Mouse (Mus musculus): ENCODE measurements around the gene Slamf8. TPM values are rescaled to one million over a fixed set of nuclear protein-coding genes. Genes with fewer than 3 reads are reported as not detected.

Gene Slamf8
- polyA plus RNA-seq, 1 experiment = not detected

DNA sequence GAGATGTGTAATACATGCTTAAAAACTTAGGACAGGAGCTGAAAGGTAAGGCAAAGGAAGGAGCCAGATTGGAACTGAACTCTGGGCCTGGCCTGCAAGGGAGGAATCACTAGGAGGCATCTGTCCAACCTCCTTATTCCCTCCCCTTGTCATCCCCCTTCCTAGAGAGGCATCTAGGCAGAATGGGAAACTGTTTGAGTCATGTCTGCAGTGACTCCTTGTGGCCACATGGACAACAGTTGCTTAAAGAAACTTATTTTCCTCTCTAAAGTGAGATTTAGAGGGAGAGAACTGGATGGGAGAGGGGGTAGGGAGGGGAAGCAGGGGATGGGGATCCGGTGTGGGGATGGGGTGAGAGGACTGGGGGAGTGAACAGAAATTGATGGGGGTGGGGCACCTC is 22.4 kb upstream of the Slamf8 start:
- 60% methylated on average over 1 of the region's 1 CpGs for WGBS
- Histone ChIP-seq H3K4me1 (ENCODE audit: control insufficient read depth, insufficient read depth, low read length) (peaks cover 8% of the 10 kb centered on the region; the same call in 1 of the 2 replicates), H3K4me3 (ENCODE audit: insufficient read depth, low read depth, low read length) (no peak overlapping the region), H3K27ac (ENCODE audit: insufficient read depth, low read depth, low read length) (no peak overlapping the region)
- TF ChIP-seq CTCF (IDR thresholded peaks at IDR 0.05; ENCODE audit: insufficient read depth, low read depth, low read length) (no peak), POLR2A (IDR thresholded peaks at IDR 0.05; ENCODE audit: insufficient read depth, low read depth, low read length) (no peak)

DNA sequence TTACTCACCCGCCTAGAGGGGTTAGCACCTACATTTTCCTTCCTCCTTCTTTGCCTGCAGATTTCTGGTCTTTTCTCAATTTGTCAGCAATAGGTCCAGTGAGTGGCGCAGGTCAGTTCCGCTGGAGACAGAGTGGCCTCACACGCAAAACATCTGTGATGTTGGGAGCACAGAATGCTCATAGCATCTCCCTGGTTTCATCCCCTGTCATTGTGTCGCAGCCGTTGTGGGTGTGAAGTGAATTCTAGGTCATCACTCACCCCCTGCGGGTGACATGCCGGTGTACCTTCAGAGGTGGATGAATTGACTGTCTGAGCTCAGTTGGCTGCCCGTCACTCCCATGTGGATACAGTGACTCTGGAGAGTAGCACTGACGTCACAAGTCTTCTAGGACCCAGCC is 20.9 kb upstream of the Slamf8 start:
- WGBS = 92% methylated on average over 10 of the region's 10 CpGs
- Histone ChIP-seq H3K4me1 (ENCODE audit: control insufficient read depth, insufficient read depth, low read length) (no peaks in the 10 kb centered on the region), H3K4me3 (ENCODE audit: insufficient read depth, low read depth, low read length) (no peak overlapping the region), H3K27ac (ENCODE audit: insufficient read depth, low read depth, low read length) (no peak overlapping the region)
- TF ChIP-seq POLR2A (IDR thresholded peaks at IDR 0.05; ENCODE audit: insufficient read depth, low read depth, low read length) (no peak), CTCF (IDR thresholded peaks at IDR 0.05; ENCODE audit: insufficient read depth, low read depth, low read length) (no peak)

DNA sequence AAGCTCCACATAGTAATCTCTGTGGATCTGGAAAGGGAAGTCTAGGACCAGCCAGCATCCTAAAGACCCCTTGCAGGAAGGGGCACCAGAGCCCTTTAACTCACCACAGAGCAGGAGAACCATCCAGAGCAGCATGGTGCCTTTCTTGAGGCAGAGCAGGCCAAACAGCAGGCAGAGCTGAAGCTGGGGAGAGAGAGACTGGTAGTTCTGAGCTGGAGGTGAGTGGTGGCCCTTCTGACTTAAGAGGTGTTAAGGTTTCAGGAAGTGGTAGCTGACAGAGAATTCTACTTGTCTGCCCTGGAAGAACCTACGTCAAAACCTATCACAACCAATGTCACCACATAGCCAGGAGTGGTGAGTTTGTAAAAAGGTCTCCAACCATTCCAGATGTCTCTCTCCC is 12.0 kb upstream of the Slamf8 start, which contains the start of gene Fcrl6:
Fcrl6 (minus strand) TSS at position 226 of the 400 bp plus-strand sequence.
- 89% methylated on average over 1 of the region's 1 CpGs for WGBS

DNA sequence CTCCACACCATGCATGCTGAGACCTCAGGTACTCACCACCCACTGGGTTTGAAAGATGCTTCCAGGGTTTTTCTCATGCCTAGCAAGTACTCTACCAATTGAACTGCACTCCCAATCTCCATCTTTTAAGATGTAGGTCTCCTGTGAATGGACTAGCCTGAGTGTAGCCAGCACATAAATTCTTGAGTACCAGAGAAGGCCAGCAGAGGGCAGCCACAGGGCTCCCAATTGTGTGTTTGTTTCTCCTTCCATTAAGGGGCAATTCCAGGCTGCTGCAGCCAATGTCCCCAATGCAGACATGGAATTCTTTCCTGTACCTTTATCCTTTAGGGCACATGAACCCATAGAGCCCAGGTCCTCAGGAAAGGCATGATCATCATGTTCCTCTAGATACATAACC is 4.1 kb upstream of the Slamf8 start:
- Histone ChIP-seq H3K4me1 (ENCODE audit: control insufficient read depth, insufficient read depth, low read length) (no peaks in the 10 kb centered on the region), H3K27ac (ENCODE audit: insufficient read depth, low read depth, low read length) (no peak overlapping the region), H3K4me3 (ENCODE audit: insufficient read depth, low read depth, low read length) (no peak overlapping the region)
- no peak for TF ChIP-seq CTCF (IDR thresholded peaks at IDR 0.05; ENCODE audit: insufficient read depth, low read depth, low read length)
- TF ChIP-seq POLR2A (IDR thresholded peaks at IDR 0.05; ENCODE audit: insufficient read depth, low read depth, low read length) = no peak

More for the DNA sequence above, 12.0 kb upstream of the Slamf8 start, which contains the start of gene Fcrl6:
- TF ChIP-seq CTCF (IDR thresholded peaks at IDR 0.05; ENCODE audit: insufficient read depth, low read depth, low read length) = no peak
- no peak for TF ChIP-seq POLR2A (IDR thresholded peaks at IDR 0.05; ENCODE audit: insufficient read depth, low read depth, low read length)
- no peaks in the 10 kb centered on the region for H3K4me1 ChIP-seq (ENCODE audit: control insufficient read depth, insufficient read depth, low read length)
- no peak within 1 kb of the TSS for H3K4me3 ChIP-seq (ENCODE audit: insufficient read depth, low read depth, low read length)
- no peak within 1 kb of the TSS for H3K27ac ChIP-seq (ENCODE audit: insufficient read depth, low read depth, low read length)

DNA sequence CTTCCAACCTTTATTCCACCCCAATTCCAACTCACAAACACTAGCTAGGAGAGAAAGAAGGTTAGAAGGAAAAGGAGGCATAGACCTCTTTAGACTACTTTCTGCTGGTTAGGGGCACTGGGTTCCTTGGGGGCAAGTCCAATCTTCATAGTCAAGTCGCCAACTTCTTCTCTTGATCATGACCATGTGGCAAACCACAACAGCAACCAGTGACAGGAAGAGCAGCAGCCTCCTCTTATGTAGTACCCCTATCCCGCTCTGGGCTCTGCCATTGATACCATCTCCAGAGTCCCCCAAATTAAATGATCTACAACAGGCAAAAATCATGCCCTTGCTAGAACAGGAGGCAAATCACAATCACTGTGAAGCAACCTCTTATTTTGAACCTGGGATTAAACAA is 3.6 kb upstream of the Slamf8 start:
- no peak overlapping the region for H3K27ac ChIP-seq (ENCODE audit: insufficient read depth, low read depth, low read length)
- TF ChIP-seq POLR2A (IDR thresholded peaks at IDR 0.05; ENCODE audit: insufficient read depth, low read depth, low read length) (no peak), CTCF (IDR thresholded peaks at IDR 0.05; ENCODE audit: insufficient read depth, low read depth, low read length) (no peak)
- H3K4me3 ChIP-seq (ENCODE audit: insufficient read depth, low read depth, low read length) = no peak overlapping the region
- H3K4me1 ChIP-seq (ENCODE audit: control insufficient read depth, insufficient read depth, low read length) = no peaks in the 10 kb centered on the region
- WGBS = 85% methylated on average over 2 of the region's 2 CpGs

DNA sequence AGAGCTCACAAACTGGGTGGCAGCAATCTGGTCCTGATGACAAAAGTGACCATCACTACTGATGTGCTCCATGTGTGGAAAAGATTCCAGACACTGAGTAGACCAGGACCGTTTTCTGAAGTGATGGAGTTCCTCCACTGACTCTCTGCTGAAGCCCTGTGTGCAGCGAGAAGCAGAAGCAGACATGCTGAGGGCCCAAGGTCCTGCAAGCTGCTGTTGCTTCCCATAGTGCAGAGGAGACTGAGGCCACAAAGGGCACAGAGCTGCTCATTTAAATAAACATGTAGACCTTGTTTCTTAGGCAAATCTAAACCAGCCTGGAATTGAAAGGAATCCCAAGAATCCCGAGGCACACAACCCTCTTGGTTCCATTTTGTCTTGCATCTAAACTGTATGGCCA is 3.0 kb upstream of the Slamf8 start:
- no peak overlapping the region for H3K4me3 ChIP-seq (ENCODE audit: insufficient read depth, low read depth, low read length)
- no peak overlapping the region for H3K27ac ChIP-seq (ENCODE audit: insufficient read depth, low read depth, low read length)
- WGBS = 89% methylated on average over 3 of the region's 3 CpGs
- no peak for TF ChIP-seq CTCF (IDR thresholded peaks at IDR 0.05; ENCODE audit: insufficient read depth, low read depth, low read length)
- no peaks in the 10 kb centered on the region for H3K4me1 ChIP-seq (ENCODE audit: control insufficient read depth, insufficient read depth, low read length)

DNA sequence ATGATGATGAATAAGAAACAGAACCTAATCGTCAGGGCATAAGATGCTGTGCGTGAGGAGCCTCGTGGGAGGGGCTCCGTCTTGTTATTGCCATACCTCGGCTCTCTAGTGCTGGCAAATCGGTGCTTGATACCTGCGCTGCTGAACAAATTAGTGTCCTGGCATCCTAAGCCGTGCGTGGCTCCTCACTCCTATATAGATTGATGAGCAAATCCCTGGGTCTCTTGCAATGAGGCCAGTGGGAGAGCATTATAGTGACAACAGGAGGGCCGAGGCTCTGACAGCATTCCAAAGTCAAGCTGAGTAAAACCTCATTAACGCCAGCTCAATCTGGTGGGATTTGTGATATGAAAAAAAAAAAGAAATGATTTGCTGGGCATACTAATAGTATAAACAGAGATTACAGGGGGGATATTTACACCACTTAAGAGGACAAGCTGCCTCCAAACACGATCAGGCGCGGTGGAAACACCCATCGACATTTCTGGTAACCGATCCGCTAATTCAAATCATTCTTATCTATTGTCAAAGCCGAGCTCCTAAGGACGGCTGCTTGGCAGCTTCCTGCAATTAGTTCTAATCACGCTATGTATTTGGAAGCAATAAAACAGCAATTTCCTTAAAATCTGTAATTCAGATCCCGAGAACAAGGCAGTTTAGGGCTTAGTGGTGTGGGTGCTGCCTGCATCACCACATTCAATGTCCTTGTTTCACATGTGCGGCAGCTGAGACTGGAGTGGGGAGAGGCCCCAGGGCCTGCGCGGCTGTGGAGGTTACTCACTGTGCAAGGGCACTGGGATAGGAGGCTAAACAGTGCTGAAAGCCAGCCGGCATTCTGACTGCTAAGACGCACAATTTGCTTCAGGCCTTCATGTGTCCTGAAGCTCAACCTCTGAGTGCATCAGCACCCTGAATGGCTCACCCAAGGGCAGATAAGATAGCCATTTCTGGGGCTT is 4.5 kb downstream of the Slamf8 start:
- WGBS = 39% methylated on average over 26 of the region's 26 CpGs
- Histone ChIP-seq H3K4me3 (ENCODE audit: insufficient read depth, low read depth, low read length) (no peak overlapping the region), H3K27ac (ENCODE audit: insufficient read depth, low read depth, low read length) (no peak overlapping the region), H3K4me1 (ENCODE audit: control insufficient read depth, insufficient read depth, low read length) (peaks cover 4% of the 10 kb centered on the region)
- TF ChIP-seq POLR2A (IDR thresholded peaks at IDR 0.05; ENCODE audit: insufficient read depth, low read depth, low read length) (no peak), CTCF (IDR thresholded peaks at IDR 0.05; ENCODE audit: insufficient read depth, low read depth, low read length) (no peak)

DNA sequence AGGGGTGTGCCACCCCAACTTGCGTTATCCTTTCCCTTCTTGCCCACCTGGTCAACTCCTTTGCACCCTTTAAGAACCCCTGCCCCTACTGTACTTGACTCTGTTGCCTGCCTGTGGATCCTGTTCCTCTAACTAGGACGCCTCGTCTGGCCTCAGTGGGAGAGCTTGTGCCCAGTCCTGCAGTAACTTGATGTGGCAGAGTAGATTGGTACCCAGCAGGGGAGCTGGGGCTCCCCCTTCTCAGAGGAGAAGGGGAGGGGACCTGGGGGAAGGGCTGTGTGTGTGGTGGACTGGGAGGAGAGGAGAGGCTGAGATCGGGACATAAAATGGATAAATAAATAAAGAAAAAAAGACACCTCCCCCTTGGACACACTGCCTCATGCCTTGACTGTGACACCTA is 5.3 kb downstream of the Slamf8 start:
- Histone ChIP-seq H3K27ac (ENCODE audit: insufficient read depth, low read depth, low read length) (no peak overlapping the region), H3K4me3 (ENCODE audit: insufficient read depth, low read depth, low read length) (no peak overlapping the region), H3K4me1 (ENCODE audit: control insufficient read depth, insufficient read depth, low read length) (peaks cover 4% of the 10 kb centered on the region)
- TF ChIP-seq POLR2A (IDR thresholded peaks at IDR 0.05; ENCODE audit: insufficient read depth, low read depth, low read length) (no peak), CTCF (IDR thresholded peaks at IDR 0.05; ENCODE audit: insufficient read depth, low read depth, low read length) (no peak)
- 68% methylated on average over 4 of the region's 4 CpGs for WGBS

DNA sequence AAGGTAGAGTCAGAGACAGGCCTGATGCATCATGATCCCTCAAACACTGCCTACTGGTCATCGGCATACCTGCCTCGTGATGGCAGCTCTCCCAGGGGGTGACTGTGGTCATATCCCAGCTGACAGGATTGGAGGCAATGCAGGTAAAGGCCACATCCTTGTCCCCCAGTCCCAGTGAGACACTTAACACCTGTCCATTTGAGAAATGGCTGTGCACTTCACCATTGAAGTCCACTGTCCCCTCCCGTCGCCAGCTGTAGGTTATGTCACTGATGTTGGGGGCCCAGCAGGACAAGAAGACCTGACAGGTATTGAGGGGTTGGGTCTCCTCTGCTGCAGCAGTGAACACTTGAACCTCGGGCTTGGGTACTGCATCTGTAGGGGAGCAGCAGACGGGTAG is 6.1 kb downstream of the Slamf8 start:
- Histone ChIP-seq H3K27ac (ENCODE audit: insufficient read depth, low read depth, low read length) (no peak overlapping the region), H3K4me1 (ENCODE audit: control insufficient read depth, insufficient read depth, low read length) (peaks cover 4% of the 10 kb centered on the region), H3K4me3 (ENCODE audit: insufficient read depth, low read depth, low read length) (no peak overlapping the region)
- TF ChIP-seq POLR2A (IDR thresholded peaks at IDR 0.05; ENCODE audit: insufficient read depth, low read depth, low read length) = no peak
- no peak for TF ChIP-seq CTCF (IDR thresholded peaks at IDR 0.05; ENCODE audit: insufficient read depth, low read depth, low read length)
- WGBS = 91% methylated on average over 6 of the region's 6 CpGs
